Comparison of ENCODE assay signal across 10 mouse cellular contexts in the genomic region with DNA sequence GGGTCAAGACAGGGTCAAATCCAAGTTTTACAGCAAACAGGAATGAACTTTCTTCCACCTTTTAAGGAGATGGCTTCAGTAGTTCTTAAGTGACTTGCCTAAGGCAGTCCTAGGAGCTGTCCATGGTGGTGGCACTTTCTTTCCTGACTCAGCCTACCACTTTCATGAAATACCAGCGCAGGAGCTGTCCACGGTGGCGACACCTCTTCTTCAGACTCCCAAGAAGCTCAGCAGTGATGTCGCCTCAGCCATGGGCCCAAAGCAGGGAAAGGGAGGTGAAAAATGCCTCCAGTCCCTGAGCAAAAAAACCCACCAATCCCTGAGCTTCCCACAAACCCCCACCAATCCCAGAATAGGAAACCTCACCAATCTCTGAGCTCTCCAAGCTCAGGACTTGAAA. TPM values are rescaled to one million over a fixed set of nuclear protein-coding genes. Genes with fewer than 3 reads are reported as not detected.
DNase-seq lines count a peak whose midpoint lies in the region; ATAC-seq and TF ChIP-seq lines count a peak whose summit lies in the region.
"Had no signal": no experiment of that assay in that cellular context is flagged by ENCODE, and none has a peak within 500 bp of the region (broad histone marks: within the 10 kb centered on the region; RNA-seq: fewer than 3 reads in every experiment).

No protein-coding gene starts in this region.

- no peaks in the 10 kb centered on the region for H3K79me2 ChIP-seq in MEL (ENCODE audit: control insufficient read depth, insufficient read depth, low read length, poor library complexity)

- 66% methylated on average over 4 of the region's 4 CpGs for WGBS in kidney, embryonic 15.5 days
- WGBS in embryonic facial prominence, embryonic 10.5 days = 68% methylated on average over 4 of the region's 4 CpGs
- WGBS in stomach, postnatal 0 days = 49% methylated on average over 4 of the region's 4 CpGs

- no peak overlapping the region for H3K27ac ChIP-seq in kidney, embryonic 15.5 days
- no peak overlapping the region for H3K27ac ChIP-seq in MEL (ENCODE audit: control insufficient read depth, low read depth, low read length)
- no peak overlapping the region for H3K27ac ChIP-seq in embryonic facial prominence, embryonic 10.5 days (replicated peaks)
- H3K27ac ChIP-seq in stomach, postnatal 0 days (replicated peaks) = no peak overlapping the region
- H3K27ac ChIP-seq: macrophage had no signal

- no peaks in the 10 kb centered on the region for H3K9me3 ChIP-seq in kidney, embryonic 15.5 days (replicated peaks)
- no peaks in the 10 kb centered on the region for H3K9me3 ChIP-seq in MEL (replicated peaks; ENCODE audit: insufficient read depth, low read length)
- H3K9me3 ChIP-seq in embryonic facial prominence, embryonic 10.5 days = no peaks in the 10 kb centered on the region
- H3K9me3 ChIP-seq in stomach, postnatal 0 days (ENCODE audit: control insufficient read depth, low read length) = no peaks in the 10 kb centered on the region

- no peak overlapping the region for H3K4me3 ChIP-seq in kidney, embryonic 15.5 days (replicated peaks)
- no peak overlapping the region for H3K4me3 ChIP-seq in MEL (ENCODE audit: control insufficient read depth in 1 of 2, insufficient read depth in 1 of 2, low read depth in 2 of 2, low read length in 2 of 2)
- H3K4me3 ChIP-seq in embryonic facial prominence, embryonic 10.5 days = no peak overlapping the region
- no peak overlapping the region for H3K4me3 ChIP-seq in stomach, postnatal 0 days (ENCODE audit: low read depth, low read length)

- H3K4me2 ChIP-seq in kidney, embryonic 15.5 days = no peak overlapping the region
- H3K4me2 ChIP-seq in stomach, postnatal 0 days (replicated peaks; ENCODE audit: low read depth) = no peak overlapping the region

- TF ChIP-seq POLR2A in MEL (IDR thresholded peaks at IDR 0.05; ENCODE audit: control insufficient read depth in 1 of 2, insufficient read depth in 1 of 2, low read depth in 1 of 2, low read length in 2 of 2, poor library complexity in 1 of 2) = no peak

- no peak for ATAC-seq in kidney, embryonic 15.5 days (replicated peaks; ENCODE audit: low FRiP score)
- no peak for ATAC-seq in stomach, postnatal 0 days (ENCODE audit: low FRiP score, low TSS enrichment)

- TF ChIP-seq EP300 in MEL (IDR thresholded peaks at IDR 0.05; ENCODE audit: low read depth in 1 of 2, low read length in 2 of 2) = no peak
- no peak for TF ChIP-seq EP300 in stomach, postnatal 0 days (optimal IDR thresholded peaks at IDR 0.05)

- DNase-seq in kidney, adult 11 months = peak; percentile 30
- DNase-seq in MEL (ENCODE audit: low read depth, low spot score) = peak; percentile 58
- DNase-seq in embryonic facial prominence, embryonic 10.5 days (ENCODE audit: low spot score) = peak; percentile 49
- peak; percentile 44 for DNase-seq in stomach, postnatal 0 days (ENCODE audit: low spot score)
- DNase-seq in frontal cortex, postnatal 10 days (ENCODE audit: low spot score in 2 of 2) = no peak
- no peak for DNase-seq in cerebellum, postnatal 25 days
- no peak for DNase-seq in heart, postnatal 10 days

- TF ChIP-seq CTCF in MEL (IDR thresholded peaks at IDR 0.05 in 2 of 3, conservative IDR thresholded peaks at IDR 0.05 in 1 of 3; ENCODE audit: control insufficient read depth in 1 of 3, insufficient read depth in 1 of 3, low read depth in 2 of 3, low read length in 3 of 3, poor library complexity in 1 of 3, severe bottlenecking in 1 of 3) = no peak
- TF ChIP-seq CTCF in stomach, postnatal 0 days (IDR thresholded peaks at IDR 0.05; ENCODE audit: low read depth) = no peak

- H3K27me3 ChIP-seq in kidney, embryonic 15.5 days = no peaks in the 10 kb centered on the region
- no peaks in the 10 kb centered on the region for H3K27me3 ChIP-seq in MEL (ENCODE audit: control insufficient read depth in 1 of 2, insufficient read depth in 2 of 2, low read length in 2 of 2)
- no peaks in the 10 kb centered on the region for H3K27me3 ChIP-seq in embryonic facial prominence, embryonic 10.5 days (replicated peaks; ENCODE audit: low read depth, poor library complexity, severe bottlenecking)
- H3K27me3 ChIP-seq in stomach, postnatal 0 days (ENCODE audit: control insufficient read depth, insufficient read depth, low read length) = no peaks in the 10 kb centered on the region

- no peaks in the 10 kb centered on the region for H3K36me3 ChIP-seq in kidney, embryonic 15.5 days
- no peaks in the 10 kb centered on the region for H3K36me3 ChIP-seq in MEL (ENCODE audit: control insufficient read depth in 1 of 2, insufficient read depth in 2 of 2, low read length in 2 of 2)
- peaks cover 13% of the 10 kb centered on the region for H3K36me3 ChIP-seq in embryonic facial prominence, embryonic 10.5 days (replicated peaks)
- H3K36me3 ChIP-seq in stomach, postnatal 0 days (ENCODE audit: control insufficient read depth, insufficient read depth, low read length) = no peaks in the 10 kb centered on the region

- peaks cover 15% of the 10 kb centered on the region for H3K4me1 ChIP-seq in kidney, embryonic 15.5 days
- no peaks in the 10 kb centered on the region for H3K4me1 ChIP-seq in MEL (ENCODE audit: control insufficient read depth in 1 of 2, insufficient read depth in 2 of 2, low read length in 2 of 2)
- peaks cover 19% of the 10 kb centered on the region for H3K4me1 ChIP-seq in embryonic facial prominence, embryonic 10.5 days
- H3K4me1 ChIP-seq in stomach, postnatal 0 days (replicated peaks; ENCODE audit: control insufficient read depth, insufficient read depth) = no peaks in the 10 kb centered on the region

- no peak overlapping the region for H3K9ac ChIP-seq in kidney, embryonic 15.5 days
- H3K9ac ChIP-seq in MEL (ENCODE audit: control insufficient read depth, low read depth, low read length, poor library complexity, severe bottlenecking) = no peak overlapping the region
- H3K9ac ChIP-seq in stomach, postnatal 0 days (ENCODE audit: low read length) = no peak overlapping the region

- no peak for TF ChIP-seq RAD21 in MEL (IDR thresholded peaks at IDR 0.05; ENCODE audit: low read depth, low read length)

- intact Hi-C loops in heart, postnatal 10 days (cut with DNase I) = no loop called here

TF ChIP-seq in MEL, 35 proteins besides CTCF, POLR2A, EP300 and RAD21 (continues in another document):
- no peak for TF ChIP-seq USF2 (IDR thresholded peaks at IDR 0.05; ENCODE audit: borderline replicate concordance in 1 of 2, insufficient read depth in 1 of 2, low read depth in 1 of 2, low read length in 2 of 2)
- no peak for TF ChIP-seq RCOR1 (IDR thresholded peaks at IDR 0.05; ENCODE audit: low read depth, low read length)
- no peak for TF ChIP-seq GABPA (IDR thresholded peaks at IDR 0.05; ENCODE audit: low read depth, low read length)
- no peak for TF ChIP-seq TCF12 (IDR thresholded peaks at IDR 0.05; ENCODE audit: low read depth, low read length)
- no peak for TF ChIP-seq MYC (IDR thresholded peaks at IDR 0.05; ENCODE audit: low read depth, low read length)
- no peak for TF ChIP-seq MEF2A (IDR thresholded peaks at IDR 0.05; ENCODE audit: extremely low read depth, insufficient replicate concordance, low read depth, low read length, poor library complexity, severe bottlenecking)
- TF ChIP-seq MYB (IDR thresholded peaks at IDR 0.05; ENCODE audit: low read depth, low read length) = no peak

RNA-seq across cellular contexts. Expression of a gene that starts 1.7 kb away (rescaled TPM):
- 12.8 and 16.4 TPM in 2 replicates for polyA plus RNA-seq in kidney, embryonic 15.5 days (2015; fragmentation: Nextera tagmentation; extraction: Ambion mirVana)
- total RNA-seq in MEL (2012; rRNA removed) = not detected in 2 replicates
- not detected for polyA plus RNA-seq in MEL (2012; ENCODE audit: insufficient read depth in 1 of 2, insufficient read length in 2 of 2, low read depth in 1 of 2, low replicate concordance in 2 of 2, missing spikeins in 1 of 2)
- polyA plus RNA-seq in embryonic facial prominence, embryonic 10.5 days (2016; fragmentation: Nextera tagmentation; extraction: Ambion mirVana) = 17.7 and 18.9 TPM in 2 replicates
- 3.9 and 5.6 TPM in 2 replicates for polyA plus RNA-seq in stomach, postnatal 0 days (2015; fragmentation: Nextera tagmentation; extraction: Ambion mirVana)
- 10 to 100 TPM; 12.4 to 16.7 TPM for total RNA-seq in heart, postnatal 10 days (2021)

RNA-seq across cellular contexts. Expression of a gene that starts 15.5 kb away (rescaled TPM):
- polyA plus RNA-seq in kidney, embryonic 15.5 days (2015; fragmentation: Nextera tagmentation; extraction: Ambion mirVana) = 28.0 and 29.6 TPM in 2 replicates
- total RNA-seq in MEL (2012; rRNA removed) = not detected in 2 replicates
- not detected for polyA plus RNA-seq in MEL (2012; ENCODE audit: insufficient read depth in 1 of 2, insufficient read length in 2 of 2, low read depth in 1 of 2, low replicate concordance in 2 of 2, missing spikeins in 1 of 2)
- 22.7 and 24.1 TPM in 2 replicates for polyA plus RNA-seq in embryonic facial prominence, embryonic 10.5 days (2016; fragmentation: Nextera tagmentation; extraction: Ambion mirVana)
- polyA plus RNA-seq in stomach, postnatal 0 days (2015; fragmentation: Nextera tagmentation; extraction: Ambion mirVana) = 22.1 and 23.0 TPM in 2 replicates
- total RNA-seq in heart, postnatal 10 days (2021) = 10 to 100 TPM; 14.4 to 15.7 TPM
- total RNA-seq: hematopoietic stem cell, adult 5-6 weeks had no signal
- polyA plus RNA-seq: macrophage had no signal

RNA-seq across cellular contexts. Expression of a gene that starts 19.7 kb away (rescaled TPM):
- polyA plus RNA-seq in kidney, embryonic 15.5 days (2015; fragmentation: Nextera tagmentation; extraction: Ambion mirVana) = 55.4 and 68.7 TPM in 2 replicates
- total RNA-seq in MEL (2012; rRNA removed) = not detected in 2 replicates
- not detected for polyA plus RNA-seq in MEL (2012; ENCODE audit: insufficient read depth in 1 of 2, insufficient read length in 2 of 2, low read depth in 1 of 2, low replicate concordance in 2 of 2, missing spikeins in 1 of 2)
- polyA plus RNA-seq in embryonic facial prominence, embryonic 10.5 days (2016; fragmentation: Nextera tagmentation; extraction: Ambion mirVana) = 2.5 and 3.0 TPM in 2 replicates
- 273 and 283 TPM in 2 replicates for polyA plus RNA-seq in stomach, postnatal 0 days (2015; fragmentation: Nextera tagmentation; extraction: Ambion mirVana)
- total RNA-seq in heart, postnatal 10 days (2021) = 100 to 1,000 TPM in 1 of 2 experiments, 10 to 100 TPM in 1; 86.7 to 106 TPM
- total RNA-seq: hematopoietic stem cell, adult 5-6 weeks had no signal
- polyA plus RNA-seq: macrophage had no signal

RNA-seq across cellular contexts. Expression of a gene that starts 36.5 kb away (rescaled TPM):
- not detected in 2 replicates for polyA plus RNA-seq in kidney, embryonic 15.5 days (2015; fragmentation: Nextera tagmentation; extraction: Ambion mirVana)
- not detected in 2 replicates for total RNA-seq in MEL (2012; rRNA removed)
- polyA plus RNA-seq in MEL (2012; ENCODE audit: insufficient read depth in 1 of 2, insufficient read length in 2 of 2, low read depth in 1 of 2, low replicate concordance in 2 of 2, missing spikeins in 1 of 2) = not detected
- not detected in 2 replicates for polyA plus RNA-seq in embryonic facial prominence, embryonic 10.5 days (2016; fragmentation: Nextera tagmentation; extraction: Ambion mirVana)
- polyA plus RNA-seq in stomach, postnatal 0 days (2015; fragmentation: Nextera tagmentation; extraction: Ambion mirVana) = not detected in 2 replicates
- total RNA-seq in heart, postnatal 10 days (2021) = not detected
- total RNA-seq: hematopoietic stem cell, adult 5-6 weeks had no signal
- polyA plus RNA-seq: macrophage had no signal

RNA-seq across cellular contexts. Expression of a gene that starts 40.8 kb away (rescaled TPM):
- polyA plus RNA-seq in kidney, embryonic 15.5 days (2015; fragmentation: Nextera tagmentation; extraction: Ambion mirVana) = 43.8 and 47.3 TPM in 2 replicates
- total RNA-seq in MEL (2012; rRNA removed) = not detected in 2 replicates
- polyA plus RNA-seq in MEL (2012; ENCODE audit: insufficient read depth in 1 of 2, insufficient read length in 2 of 2, low read depth in 1 of 2, low replicate concordance in 2 of 2, missing spikeins in 1 of 2) = not detected
- polyA plus RNA-seq in embryonic facial prominence, embryonic 10.5 days (2016; fragmentation: Nextera tagmentation; extraction: Ambion mirVana) = 50.7 and 56.2 TPM in 2 replicates
- polyA plus RNA-seq in stomach, postnatal 0 days (2015; fragmentation: Nextera tagmentation; extraction: Ambion mirVana) = 11.6 and 12.9 TPM in 2 replicates
- 10 to 100 TPM; 24.3 to 27.7 TPM for total RNA-seq in heart, postnatal 10 days (2021)

Comparison
In these comparisons a context has a peak if more than half of its experiments do, and no peak if none do; other contexts are left out.
1. DNase-seq: peak in kidney, adult 11 months (single experiment), MEL (single experiment), embryonic facial prominence, embryonic 10.5 days (single experiment) and stomach, postnatal 0 days (single experiment); none in frontal cortex, postnatal 10 days (0 of 2), cerebellum, postnatal 25 days (0 of 2) and heart, postnatal 10 days (0 of 2).
2. RNA of a gene that starts 15.5 kb away (polyA plus RNA-seq): 28.0 to 29.6 TPM in kidney, embryonic 15.5 days, 22.7 to 24.1 TPM in embryonic facial prominence, embryonic 10.5 days and 22.1 to 23.0 TPM in stomach, postnatal 0 days; not detected in MEL; every median in the first group is over 10 times any median in the second.
3. RNA of a gene that starts 19.7 kb away (polyA plus RNA-seq): 273 to 283 TPM in stomach, postnatal 0 days and 55.4 to 68.7 TPM in kidney, embryonic 15.5 days; 2.5 to 3.0 TPM in embryonic facial prominence, embryonic 10.5 days and not detected in MEL; every median in the first group is over 10 times any median in the second.